Mouse (Mus musculus) liver, postnatal 0 days (tissue): ENCODE results near the gene Abl1.

Experiments used
- CTCF ChIP-seq: sonication (generic); IDR thresholded peaks from 2 replicates; pipeline ENCODE4 v1.5.1; 2016; ENCODE audit warnings: antibody characterized with exemption, low read depth
- EP300 ChIP-seq: IDR thresholded peaks from 2 replicates; pipeline ENCODE4 v1.6.1; 2016; ENCODE audit warnings: antibody characterized with exemption, low read depth, mild to moderate bottlenecking

- TF ChIP-seq CTCF (no peak), EP300 (no peak)
Observed at GRCm38 (mm10) chr2:31767815-31768214, 79.6 kb downstream of the Abl1 start.
